Mouse (Mus musculus): ENCODE measurements around the gene Gpr137c.

DNA sequence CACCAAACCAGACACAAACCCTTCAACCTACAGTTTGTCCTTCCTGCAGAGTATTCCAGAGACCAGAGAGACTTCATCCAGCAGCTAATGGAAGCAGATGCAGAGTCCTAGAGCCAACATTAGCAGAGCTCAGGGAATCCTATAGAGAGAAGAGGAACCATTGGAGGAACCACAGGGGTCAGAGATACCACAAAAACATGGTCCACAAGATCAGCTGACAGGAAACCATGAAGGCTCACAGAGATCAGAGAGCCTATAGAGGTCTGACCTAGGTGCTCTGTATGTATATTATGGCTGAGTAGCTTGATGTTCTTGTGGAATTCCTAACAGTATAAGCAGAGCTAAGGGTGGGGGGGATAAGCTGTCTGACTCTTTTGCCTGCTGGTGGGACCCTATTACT lies 18.9 kb upstream of the Gpr137c start:
- TF ChIP-seq POLR2A (IDR thresholded peaks at IDR 0.05; ENCODE audit: insufficient read depth, low read length) (no peak), CTCF (IDR thresholded peaks at IDR 0.05; ENCODE audit: low read depth, low read length) (no peak), EP300 (IDR thresholded peaks at IDR 0.05; ENCODE audit: insufficient read depth, low read depth, low read length) (no peak)
